Mouse (Mus musculus): ENCODE results near the gene Apoa1.
A peak's percentile ranks its signal among the peaks of the same experiment; 100 is the strongest.

Gene Apoa1

GRCm38 (mm10) chr9:46215338-46216322 lies 12.8 kb upstream of the Apoa1 start:
- no peak for DNase-seq (ENCODE audit: low spot score)

GRCm38 (mm10) chr9:46216744-46217470 lies 11.5 kb upstream of the Apoa1 start:
- no peak for DNase-seq (ENCODE audit: low spot score)

GRCm38 (mm10) chr9:46218176-46218575 lies 10.2 kb upstream of the Apoa1 start:
- DNase-seq (ENCODE audit: low spot score): no peak

GRCm38 (mm10) chr9:46223090-46223489 lies 5.3 kb upstream of the Apoa1 start:
- DNase-seq (ENCODE audit: low spot score): no peak

GRCm38 (mm10) chr9:46224101-46224500 lies 4.3 kb upstream of the Apoa1 start:
- no peak for DNase-seq (ENCODE audit: low spot score)

GRCm38 (mm10) chr9:46224945-46225660 lies 3.3 kb upstream of the Apoa1 start:
- no peak for DNase-seq (ENCODE audit: low spot score)

GRCm38 (mm10) chr9:46227064-46227614 lies 1.2 kb upstream of the Apoa1 start:
- no peak for DNase-seq (ENCODE audit: low spot score)

GRCm38 (mm10) chr9:46229573-46230449 lies 1.4 kb downstream of the Apoa1 start:
- peak; percentile 89 for DNase-seq (ENCODE audit: low spot score)

- no peak for DNase-seq (ENCODE audit: low spot score)
Measured at GRCm38 (mm10) chr9:46230450-46230975, 2.1 kb downstream of the Apoa1 start.

GRCm38 (mm10) chr9:46235196-46235595 lies 6.8 kb downstream of the Apoa1 start:
- no peak for DNase-seq (ENCODE audit: low spot score)

- DNase-seq (ENCODE audit: low spot score): no peak
Measured at GRCm38 (mm10) chr9:46235596-46235648, 7.0 kb downstream of the Apoa1 start, which contains the start of gene Apoc3. Apoc3 (minus strand) TSS chr9:46235636.

- no peak for DNase-seq (ENCODE audit: low spot score)
Measured at GRCm38 (mm10) chr9:46235649-46236048, 7.3 kb downstream of the Apoa1 start.

- DNase-seq (ENCODE audit: low spot score): no peak
Measured at GRCm38 (mm10) chr9:46238850-46239249, 10.5 kb downstream of the Apoa1 start.

GRCm38 (mm10) chr9:46240526-46241153 lies 12.3 kb downstream of the Apoa1 start, which contains the start of gene Apoa4:
Apoa4 (plus strand) TSS chr9:46240696.
- no peak for DNase-seq (ENCODE audit: low spot score)

GRCm38 (mm10) chr9:46241818-46242217 lies 13.4 kb downstream of the Apoa1 start:
- DNase-seq (ENCODE audit: low spot score): no peak

- no peak for DNase-seq (ENCODE audit: low spot score)
Measured at GRCm38 (mm10) chr9:46243122-46243521, 14.7 kb downstream of the Apoa1 start.

- DNase-seq (ENCODE audit: low spot score): no peak
Measured at GRCm38 (mm10) chr9:46243584-46243983, 15.2 kb downstream of the Apoa1 start.

GRCm38 (mm10) chr9:46246752-46247324 lies 18.5 kb downstream of the Apoa1 start:
- DNase-seq (ENCODE audit: low spot score): peak; percentile 77

GRCm38 (mm10) chr9:46256177-46256576 lies 27.8 kb downstream of the Apoa1 start:
- no peak for DNase-seq (ENCODE audit: low spot score)

GRCm38 (mm10) chr9:46256658-46257385 lies 28.4 kb downstream of the Apoa1 start:
- DNase-seq (ENCODE audit: low spot score): no peak
